In the genomic region with DNA sequence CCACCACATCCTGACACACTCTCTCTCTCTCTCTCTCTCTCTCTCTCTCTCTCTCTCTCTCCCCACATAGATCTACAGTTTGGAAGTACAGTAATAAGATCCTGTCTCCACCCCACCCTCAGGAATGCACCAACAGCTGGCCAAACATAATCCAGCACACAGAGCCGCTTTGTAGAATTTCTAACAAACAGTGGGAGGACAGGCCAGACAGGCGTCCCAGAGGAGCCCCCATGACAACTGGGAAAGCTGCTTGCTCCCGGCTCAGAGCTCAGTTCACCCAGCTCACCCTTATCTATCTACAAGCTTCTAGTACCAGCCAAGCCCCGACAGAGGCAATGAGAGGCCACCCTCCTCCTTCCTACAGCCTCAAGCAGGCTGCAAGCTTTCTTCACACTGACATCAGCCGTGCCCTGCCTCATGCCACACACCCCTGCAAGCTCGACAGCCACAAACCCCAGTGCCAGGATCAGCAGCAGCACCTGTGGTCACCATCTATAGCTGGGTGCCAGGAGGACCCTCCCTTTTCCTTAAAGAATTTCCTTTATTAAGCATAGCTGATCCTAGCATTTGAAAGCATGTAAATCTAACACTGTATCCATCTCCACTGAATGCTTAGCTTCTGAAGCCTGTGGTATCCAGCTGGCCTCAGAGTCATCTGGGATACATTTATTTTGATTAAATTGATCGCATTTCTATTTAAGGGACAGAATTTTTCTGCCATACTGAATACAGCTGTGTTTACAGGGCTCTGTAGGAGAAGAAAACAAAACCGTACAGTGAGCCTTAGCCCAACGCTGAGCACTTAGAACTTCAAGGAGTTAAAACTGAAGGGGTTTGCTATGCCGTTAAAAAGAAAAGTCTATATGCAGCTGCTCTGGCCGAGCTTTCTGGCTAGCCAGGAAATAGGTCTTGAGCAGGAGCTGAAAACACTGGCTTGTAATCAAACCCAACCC, we compare ENCODE assay signal across 8 mouse cellular contexts.
DNase-seq lines count a peak whose midpoint lies in the region; ATAC-seq lines count a peak whose summit lies in the region.

No protein-coding gene starts in this region.

- peak overlapping the region; percentile 21 for H3K4me2 ChIP-seq in hindbrain, embryonic 11.5 days (replicated peaks; ENCODE audit: low read depth, low read length)
- H3K4me2 ChIP-seq in lung, embryonic 15.5 days = peak overlapping the region; percentile 52
- H3K4me2 ChIP-seq in neural tube, embryonic 14.5 days (ENCODE audit: low read depth, low read length) = peak overlapping the region; percentile 51

- no peaks in the 10 kb centered on the region for H3K9me3 ChIP-seq in hindbrain, embryonic 11.5 days (ENCODE audit: control insufficient read depth, low read length)
- no peaks in the 10 kb centered on the region for H3K9me3 ChIP-seq in lung, embryonic 15.5 days
- H3K9me3 ChIP-seq in neural tube, embryonic 14.5 days (ENCODE audit: control insufficient read depth, low read length) = no peaks in the 10 kb centered on the region

- 24% methylated on average over 11 of the region's 11 CpGs for WGBS in hindbrain, embryonic 11.5 days
- WGBS in lung, embryonic 15.5 days = 3% methylated on average over 11 of the region's 11 CpGs
- WGBS in neural tube, embryonic 14.5 days = 5% methylated on average over 11 of the region's 11 CpGs

- peak overlapping the region; percentile 91 for H3K27ac ChIP-seq in hindbrain, embryonic 11.5 days (ENCODE audit: low read depth, low read length)
- H3K27ac ChIP-seq in lung, embryonic 15.5 days = peak overlapping the region; percentile 97
- peak overlapping the region; percentile 94 for H3K27ac ChIP-seq in neural tube, embryonic 14.5 days (ENCODE audit: low read depth, low read length)

- H3K4me3 ChIP-seq in hindbrain, embryonic 11.5 days (ENCODE audit: low read depth, low read length) = no peak overlapping the region
- peak overlapping the region; percentile 27 for H3K4me3 ChIP-seq in lung, embryonic 15.5 days
- H3K4me3 ChIP-seq in neural tube, embryonic 14.5 days (ENCODE audit: low read depth, low read length) = peak overlapping the region; percentile 31

- peak; percentile 20 to 23 for DNase-seq in CD8-positive naive resting alpha-beta T cell, adult 2 months (ENCODE audit: low read depth in 2 of 2, low spot score in 2 of 2)
- DNase-seq in cerebellum, postnatal 14 days = peak; percentile 45 to 49
- peak; percentile 54 to 59 for DNase-seq in frontal cortex, postnatal 14 days (ENCODE audit: low spot score in 2 of 2)
- DNase-seq in hindbrain, embryonic 11.5 days (ENCODE audit: low spot score) = peak; percentile 75
- DNase-seq in layer of hippocampus, postnatal 10 days (ENCODE audit: low spot score in 2 of 2) = peak; percentile 57 to 58
- DNase-seq in thymus, postnatal 25 days = peak; percentile 83

- no peaks in the 10 kb centered on the region for H3K36me3 ChIP-seq in hindbrain, embryonic 11.5 days (ENCODE audit: control insufficient read depth, insufficient read depth, low read length)
- no peaks in the 10 kb centered on the region for H3K36me3 ChIP-seq in lung, embryonic 15.5 days
- H3K36me3 ChIP-seq in neural tube, embryonic 14.5 days (ENCODE audit: control insufficient read depth, insufficient read depth, low read length) = no peaks in the 10 kb centered on the region

- H3K27me3 ChIP-seq in hindbrain, embryonic 11.5 days (ENCODE audit: control insufficient read depth, insufficient read depth, low read length) = no peaks in the 10 kb centered on the region
- H3K27me3 ChIP-seq in lung, embryonic 15.5 days = no peaks in the 10 kb centered on the region
- H3K27me3 ChIP-seq in neural tube, embryonic 14.5 days (ENCODE audit: control insufficient read depth, insufficient read depth, low read length) = no peaks in the 10 kb centered on the region

- peak overlapping the region; percentile 55 for H3K9ac ChIP-seq in hindbrain, embryonic 11.5 days (ENCODE audit: low read depth, low read length)
- H3K9ac ChIP-seq in lung, embryonic 15.5 days = peak overlapping the region; percentile 22; the same call in 1 of the 2 replicates
- H3K9ac ChIP-seq in neural tube, embryonic 14.5 days (replicated peaks; ENCODE audit: low read depth, low read length) = peak overlapping the region; percentile 65

- peak; percentile 27 for ATAC-seq in hindbrain, embryonic 11.5 days (ENCODE audit: low FRiP score)
- peak; percentile 92 for ATAC-seq in lung, embryonic 15.5 days (ENCODE audit: borderline replicate concordance, extremely low read depth, low FRiP score, low TSS enrichment)
- ATAC-seq in neural tube, embryonic 14.5 days (ENCODE audit: low read depth) = peak; percentile 26; the same call in 1 of the 2 replicates

- peaks cover 17% of the 10 kb centered on the region for H3K4me1 ChIP-seq in hindbrain, embryonic 11.5 days (replicated peaks; ENCODE audit: control insufficient read depth, insufficient read depth, low read length)
- peaks cover 53% of the 10 kb centered on the region for H3K4me1 ChIP-seq in lung, embryonic 15.5 days
- peaks cover 50% of the 10 kb centered on the region; the same call in 1 of the 2 replicates for H3K4me1 ChIP-seq in neural tube, embryonic 14.5 days (ENCODE audit: control insufficient read depth, insufficient read depth, low read length)

Comparison
In these comparisons a context has a peak if more than half of its experiments do, and no peak if none do; other contexts are left out.
1. DNase-seq: peak in every context shown above with its lines; median percentile 83 in thymus, postnatal 25 days; 75 in hindbrain, embryonic 11.5 days; 58 in layer of hippocampus, postnatal 10 days; 56 in frontal cortex, postnatal 14 days; 47 in cerebellum, postnatal 14 days; 22 in CD8-positive naive resting alpha-beta T cell, adult 2 months.
2. ATAC-seq: peak in every context shown above with its lines; median percentile 92 in lung, embryonic 15.5 days; 27 in hindbrain, embryonic 11.5 days; 26 in neural tube, embryonic 14.5 days.